Mouse (Mus musculus): ENCODE data around the gene Urb1. TPM values are rescaled to one million over a fixed set of nuclear protein-coding genes. Genes with fewer than 3 reads are reported as not detected.

Urb1 gene
- total RNA-seq, 1 experiment, result 51.3 TPM

- H3K36me3 ChIP-seq (ENCODE audit: control insufficient read depth, insufficient read depth, low read length, poor library complexity, severe bottlenecking), result peaks cover 43% of the 10 kb centered on the region
- in situ Hi-C loops (cut with MboI; ENCODE audit: low sequenced_read_pairs in 2 of 2, unreplicated experiment in 2 of 2), result no loop called here
- H3K27ac ChIP-seq (ENCODE audit: insufficient read depth, low read depth, low read length, poor library complexity, severe bottlenecking), result no peak overlapping the region; the same call in 1 of the 2 replicates
- no peaks in the 10 kb centered on the region for H3K4me1 ChIP-seq (ENCODE audit: control insufficient read depth in 2 of 2, insufficient read depth in 2 of 2, low read length in 2 of 2, poor library complexity in 1 of 2)
- no peaks in the 10 kb centered on the region for H3K9me3 ChIP-seq (ENCODE audit: control insufficient read depth, insufficient read depth, low read depth, low read length)
- DNase-seq (ENCODE audit: low read depth, low spot score), result no peak
- H3K4me3 ChIP-seq (ENCODE audit: insufficient read depth in 1 of 2, low read depth in 1 of 2, low read length in 2 of 2, poor library complexity in 1 of 2, severe bottlenecking in 1 of 2), result no peak overlapping the region
- H3K9ac ChIP-seq (ENCODE audit: insufficient read depth, low read depth, low read length, poor library complexity, severe bottlenecking), result no peak overlapping the region
- TF ChIP-seq MAFK (IDR thresholded peaks at IDR 0.05; ENCODE audit: insufficient read depth, low read depth, low read length) (no peak), HCFC1 (IDR thresholded peaks at IDR 0.05; ENCODE audit: borderline replicate concordance, insufficient read depth, low read length) (no peak), ZC3H11A (IDR thresholded peaks at IDR 0.05; ENCODE audit: borderline replicate concordance, low read depth, low read length) (no peak), ZNF384 (IDR thresholded peaks at IDR 0.05; ENCODE audit: low read depth, low read length) (no peak), CHD2 (IDR thresholded peaks at IDR 0.05; ENCODE audit: low read depth, low read length) (no peak)
These were observed 11.4 kb downstream of the Urb1 start for GRCm38 (mm10) chr16:90798848-90799247.

- no peak overlapping the region for H3K27ac ChIP-seq (ENCODE audit: insufficient read depth, low read depth, low read length, poor library complexity, severe bottlenecking)
- TF ChIP-seq ZC3H11A (IDR thresholded peaks at IDR 0.05; ENCODE audit: borderline replicate concordance, low read depth, low read length), result no peak
- no peak for TF ChIP-seq MAFK (IDR thresholded peaks at IDR 0.05; ENCODE audit: insufficient read depth, low read depth, low read length)
- no peak for TF ChIP-seq HCFC1 (IDR thresholded peaks at IDR 0.05; ENCODE audit: borderline replicate concordance, insufficient read depth, low read length)
- no peak for TF ChIP-seq CHD2 (IDR thresholded peaks at IDR 0.05; ENCODE audit: low read depth, low read length)
- TF ChIP-seq ZNF384 (IDR thresholded peaks at IDR 0.05; ENCODE audit: low read depth, low read length), result no peak
- peaks cover 44% of the 10 kb centered on the region for H3K36me3 ChIP-seq (ENCODE audit: control insufficient read depth, insufficient read depth, low read length, poor library complexity, severe bottlenecking)
- in situ Hi-C loops (cut with MboI; ENCODE audit: low sequenced_read_pairs in 2 of 2, unreplicated experiment in 2 of 2), result no loop called here
- H3K9me3 ChIP-seq (ENCODE audit: control insufficient read depth, insufficient read depth, low read depth, low read length), result no peaks in the 10 kb centered on the region
- H3K9ac ChIP-seq (ENCODE audit: insufficient read depth, low read depth, low read length, poor library complexity, severe bottlenecking), result no peak overlapping the region
- H3K4me3 ChIP-seq (ENCODE audit: insufficient read depth in 1 of 2, low read depth in 1 of 2, low read length in 2 of 2, poor library complexity in 1 of 2, severe bottlenecking in 1 of 2), result no peak overlapping the region
- H3K4me1 ChIP-seq (ENCODE audit: control insufficient read depth in 2 of 2, insufficient read depth in 2 of 2, low read length in 2 of 2, poor library complexity in 1 of 2), result no peaks in the 10 kb centered on the region
- no peak for DNase-seq (ENCODE audit: low read depth, low spot score)
These were observed 11.8 kb downstream of the Urb1 start for GRCm38 (mm10) chr16:90798446-90798845.

GRCm38 (mm10) chr16:90794708-90795107 is 15.5 kb downstream of the Urb1 start:
- Histone ChIP-seq H3K9ac (ENCODE audit: insufficient read depth, low read depth, low read length, poor library complexity, severe bottlenecking) (no peak overlapping the region), H3K9me3 (ENCODE audit: control insufficient read depth, insufficient read depth, low read depth, low read length) (no peaks in the 10 kb centered on the region), H3K36me3 (ENCODE audit: control insufficient read depth, insufficient read depth, low read length, poor library complexity, severe bottlenecking) (peaks cover 48% of the 10 kb centered on the region), H3K4me1 (ENCODE audit: control insufficient read depth in 2 of 2, insufficient read depth in 2 of 2, low read length in 2 of 2, poor library complexity in 1 of 2) (no peaks in the 10 kb centered on the region), H3K27ac (ENCODE audit: insufficient read depth, low read depth, low read length, poor library complexity, severe bottlenecking) (no peak overlapping the region), H3K4me3 (ENCODE audit: insufficient read depth in 1 of 2, low read depth in 1 of 2, low read length in 2 of 2, poor library complexity in 1 of 2, severe bottlenecking in 1 of 2) (no peak overlapping the region)
- in situ Hi-C loops (cut with MboI; ENCODE audit: low sequenced_read_pairs in 2 of 2, unreplicated experiment in 2 of 2), result no loop called here
- DNase-seq (ENCODE audit: low read depth, low spot score), result no peak
- no peak for TF ChIP-seq CHD2 (IDR thresholded peaks at IDR 0.05; ENCODE audit: low read depth, low read length)
- TF ChIP-seq MAFK (IDR thresholded peaks at IDR 0.05; ENCODE audit: insufficient read depth, low read depth, low read length), result no peak
- no peak for TF ChIP-seq HCFC1 (IDR thresholded peaks at IDR 0.05; ENCODE audit: borderline replicate concordance, insufficient read depth, low read length)
- TF ChIP-seq ZNF384 (IDR thresholded peaks at IDR 0.05; ENCODE audit: low read depth, low read length), result no peak
- no peak for TF ChIP-seq ZC3H11A (IDR thresholded peaks at IDR 0.05; ENCODE audit: borderline replicate concordance, low read depth, low read length)

- no peak for DNase-seq (ENCODE audit: low read depth, low spot score)
- Histone ChIP-seq H3K9me3 (ENCODE audit: control insufficient read depth, insufficient read depth, low read depth, low read length) (no peaks in the 10 kb centered on the region), H3K4me3 (ENCODE audit: insufficient read depth in 1 of 2, low read depth in 1 of 2, low read length in 2 of 2, poor library complexity in 1 of 2, severe bottlenecking in 1 of 2) (no peak overlapping the region), H3K4me1 (ENCODE audit: control insufficient read depth in 2 of 2, insufficient read depth in 2 of 2, low read length in 2 of 2, poor library complexity in 1 of 2) (no peaks in the 10 kb centered on the region), H3K9ac (ENCODE audit: insufficient read depth, low read depth, low read length, poor library complexity, severe bottlenecking) (no peak overlapping the region), H3K36me3 (ENCODE audit: control insufficient read depth, insufficient read depth, low read length, poor library complexity, severe bottlenecking) (peaks cover 55% of the 10 kb centered on the region), H3K27ac (ENCODE audit: insufficient read depth, low read depth, low read length, poor library complexity, severe bottlenecking) (no peak overlapping the region)
- in situ Hi-C loops (cut with MboI; ENCODE audit: low sequenced_read_pairs in 2 of 2, unreplicated experiment in 2 of 2), result no loop called here
- TF ChIP-seq ZC3H11A (IDR thresholded peaks at IDR 0.05; ENCODE audit: borderline replicate concordance, low read depth, low read length) (no peak), MAFK (IDR thresholded peaks at IDR 0.05; ENCODE audit: insufficient read depth, low read depth, low read length) (no peak), CHD2 (IDR thresholded peaks at IDR 0.05; ENCODE audit: low read depth, low read length) (no peak), HCFC1 (IDR thresholded peaks at IDR 0.05; ENCODE audit: borderline replicate concordance, insufficient read depth, low read length) (no peak), ZNF384 (IDR thresholded peaks at IDR 0.05; ENCODE audit: low read depth, low read length) (no peak)
These were observed 17.7 kb downstream of the Urb1 start for GRCm38 (mm10) chr16:90792500-90792899.

GRCm38 (mm10) chr16:90792066-90792465 is 18.1 kb downstream of the Urb1 start:
- Histone ChIP-seq H3K4me1 (ENCODE audit: control insufficient read depth in 2 of 2, insufficient read depth in 2 of 2, low read length in 2 of 2, poor library complexity in 1 of 2) (no peaks in the 10 kb centered on the region), H3K9ac (ENCODE audit: insufficient read depth, low read depth, low read length, poor library complexity, severe bottlenecking) (no peak overlapping the region), H3K9me3 (ENCODE audit: control insufficient read depth, insufficient read depth, low read depth, low read length) (no peaks in the 10 kb centered on the region), H3K36me3 (ENCODE audit: control insufficient read depth, insufficient read depth, low read length, poor library complexity, severe bottlenecking) (peaks cover 58% of the 10 kb centered on the region), H3K27ac (ENCODE audit: insufficient read depth, low read depth, low read length, poor library complexity, severe bottlenecking) (no peak overlapping the region), H3K4me3 (ENCODE audit: insufficient read depth in 1 of 2, low read depth in 1 of 2, low read length in 2 of 2, poor library complexity in 1 of 2, severe bottlenecking in 1 of 2) (no peak overlapping the region)
- in situ Hi-C loops (cut with MboI; ENCODE audit: low sequenced_read_pairs in 2 of 2, unreplicated experiment in 2 of 2), result no loop called here
- TF ChIP-seq ZNF384 (IDR thresholded peaks at IDR 0.05; ENCODE audit: low read depth, low read length), result no peak
- TF ChIP-seq HCFC1 (IDR thresholded peaks at IDR 0.05; ENCODE audit: borderline replicate concordance, insufficient read depth, low read length), result no peak
- no peak for TF ChIP-seq CHD2 (IDR thresholded peaks at IDR 0.05; ENCODE audit: low read depth, low read length)
- TF ChIP-seq MAFK (IDR thresholded peaks at IDR 0.05; ENCODE audit: insufficient read depth, low read depth, low read length), result no peak
- no peak for TF ChIP-seq ZC3H11A (IDR thresholded peaks at IDR 0.05; ENCODE audit: borderline replicate concordance, low read depth, low read length)
- no peak for DNase-seq (ENCODE audit: low read depth, low spot score)

Measured in ES-E14 (cell line).